Mouse (Mus musculus) cortical plate, adult 2 months (tissue): Measurements from ENCODE around the gene Sgk2. TPM values are rescaled to one million over a fixed set of nuclear protein-coding genes. Genes with fewer than 3 reads are reported as not detected.

Source experiments
- H3K27ac ChIP-seq: fragments of 200-500 bp; 2 replicates; pipeline ENCODE4 v1.5.1; 2012; ENCODE audit warnings: low read length, control low read depth, inconsistent platforms; ENCODE audit not compliant: insufficient read depth
- H3K4me1 ChIP-seq: fragments of 200-500 bp; 2 replicates; pipeline ENCODE4 v1.6.1; 2011; ENCODE audit warnings: low read length; ENCODE audit not compliant: control insufficient read depth, insufficient read depth
- H3K4me3 ChIP-seq: fragments of 200-500 bp; 2 replicates; pipeline ENCODE4 v1.5.1; 2011; ENCODE audit warnings: mild to moderate bottlenecking, low read length, control low read depth; ENCODE audit not compliant: insufficient read depth
- CTCF ChIP-seq: fragments of 200-500 bp; IDR thresholded peaks from 2 replicates; pipeline ENCODE4 v1.5.1; 2011; ENCODE audit warnings: mild to moderate bottlenecking, control low read depth, low read length; ENCODE audit not compliant: insufficient read depth; ENCODE audit errors: extremely low read depth
- POLR2A ChIP-seq: fragments of 200-500 bp; IDR thresholded peaks from 2 replicates; pipeline ENCODE4 v1.6.1; 2011; ENCODE audit warnings: mild to moderate bottlenecking, low read length, control low read depth; ENCODE audit not compliant: insufficient read depth; ENCODE audit errors: extremely low read depth
- polyA plus RNA-seq: library from polyadenylated mRNA; depleted of rRNA; stranded (reverse); fragments of >200 nt; gene quantifications from 2 replicates; pipeline ENCODE4 v1.2.3, GENCODE M21; 2012

Gene Sgk2
- polyA plus RNA-seq, 1 experiment: 2.8 TPM

DNA sequence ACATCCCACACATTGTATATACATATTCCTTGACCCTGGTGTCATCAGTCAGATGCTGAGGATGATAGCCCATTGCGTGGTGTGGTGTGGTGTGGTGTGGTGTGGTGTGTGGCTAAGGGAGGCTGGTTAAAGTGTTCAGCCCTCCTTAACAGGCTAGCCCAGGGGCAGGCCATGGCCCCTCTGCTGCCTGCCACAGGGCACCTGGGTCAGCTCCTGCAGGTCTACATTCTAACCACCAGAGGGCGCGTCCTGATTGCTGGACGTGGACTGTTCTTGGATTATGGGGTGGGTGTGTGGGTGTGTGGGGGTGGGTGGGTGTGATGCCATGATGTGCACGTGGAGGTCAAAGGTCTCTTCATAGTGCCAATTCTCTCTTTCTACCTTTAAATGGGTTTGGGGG is 18.8 kb upstream of the Sgk2 start:
- Histone ChIP-seq H3K4me3 (no peak overlapping the region), H3K4me1 (no peaks in the 10 kb centered on the region), H3K27ac (no peak overlapping the region)
- TF ChIP-seq POLR2A (no peak), CTCF (peak; percentile 65)

DNA sequence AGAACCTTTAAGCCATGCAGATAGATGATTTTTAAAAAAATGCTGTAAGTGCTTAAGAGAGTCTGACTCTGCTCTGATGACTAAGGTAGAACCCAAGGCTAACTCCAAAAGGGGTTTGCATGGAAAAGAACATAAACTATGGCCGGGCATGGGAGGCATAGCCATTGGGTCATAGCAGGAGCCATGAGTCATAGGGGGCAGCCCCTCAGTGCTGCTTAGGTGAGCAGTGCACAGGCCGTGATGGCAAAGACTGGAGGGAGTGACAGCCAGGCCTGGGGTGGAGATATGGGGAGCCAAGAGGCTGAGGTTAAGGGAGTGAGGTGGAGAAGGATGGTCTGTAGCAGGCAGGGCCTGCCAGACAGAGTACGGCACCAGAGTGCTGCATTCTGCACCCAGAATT is 18.0 kb upstream of the Sgk2 start:
- Histone ChIP-seq H3K4me3 (no peak overlapping the region), H3K27ac (no peak overlapping the region), H3K4me1 (no peaks in the 10 kb centered on the region)
- TF ChIP-seq CTCF: no peak
- TF ChIP-seq POLR2A: no peak

DNA sequence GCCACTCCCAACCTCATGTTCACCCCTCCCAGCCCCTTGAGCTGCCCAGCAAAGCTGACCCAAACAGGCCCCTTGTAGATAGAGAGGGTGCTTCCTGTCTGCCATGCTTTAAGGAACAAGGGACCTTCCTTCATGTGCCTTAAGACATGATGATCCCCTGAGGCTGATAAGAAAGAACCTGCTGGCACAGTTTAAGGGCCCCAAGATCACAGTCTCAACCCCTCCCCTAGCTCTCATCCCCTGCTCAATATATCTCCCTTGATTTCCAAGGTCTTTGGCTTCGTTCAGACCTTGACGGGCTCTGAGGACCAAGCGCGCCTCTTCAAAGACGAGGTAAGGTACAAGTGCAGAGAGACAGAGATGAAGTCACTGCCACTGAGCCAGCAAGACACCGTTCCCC is 16.2 kb upstream of the Sgk2 start:
- Histone ChIP-seq H3K4me1 (no peaks in the 10 kb centered on the region), H3K4me3 (no peak overlapping the region), H3K27ac (no peak overlapping the region)
- TF ChIP-seq CTCF (no peak), POLR2A (no peak)

DNA sequence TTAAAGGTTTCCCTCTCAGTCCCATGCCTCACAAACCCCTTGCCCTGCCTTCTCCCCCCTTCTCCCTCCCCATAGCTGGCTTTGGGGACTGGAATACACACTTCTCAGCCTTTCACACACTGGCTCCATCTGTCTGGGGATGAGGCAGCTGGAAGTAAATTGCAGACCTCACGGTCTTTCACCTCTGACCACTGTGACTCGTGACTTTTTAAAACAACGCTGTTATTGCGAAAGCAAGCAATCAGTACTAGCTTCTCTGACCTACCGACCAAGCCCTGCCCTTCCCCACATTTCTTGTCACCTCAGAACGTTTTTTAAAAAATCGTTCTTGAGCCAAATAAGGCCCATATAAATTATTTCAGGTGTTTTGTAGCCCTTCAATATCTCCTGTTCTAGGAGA is 14.4 kb upstream of the Sgk2 start:
- Histone ChIP-seq H3K27ac (no peak overlapping the region), H3K4me1 (no peaks in the 10 kb centered on the region), H3K4me3 (no peak overlapping the region)
- no peak for TF ChIP-seq CTCF
- no peak for TF ChIP-seq POLR2A

DNA sequence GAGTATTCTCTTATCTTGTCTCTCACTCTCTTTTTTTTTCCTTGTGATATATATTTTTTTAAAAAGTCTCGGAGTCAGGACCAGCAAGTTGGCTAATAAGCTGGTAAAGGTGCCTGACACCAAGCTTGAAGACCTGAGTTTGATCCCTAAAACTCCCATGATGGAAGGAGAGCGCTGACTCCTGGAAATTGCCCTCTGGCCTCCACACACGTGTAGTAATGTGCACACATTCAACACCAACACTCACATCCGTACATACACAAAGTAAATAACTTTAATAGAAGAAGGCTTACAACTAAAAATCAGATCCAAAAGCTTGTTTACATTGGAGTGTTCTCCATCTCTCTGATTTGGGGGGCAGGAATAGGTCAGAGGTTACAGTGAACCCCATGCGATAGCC is 13.9 kb upstream of the Sgk2 start:
- Histone ChIP-seq H3K4me1 (no peaks in the 10 kb centered on the region), H3K27ac (no peak overlapping the region), H3K4me3 (no peak overlapping the region)
- TF ChIP-seq CTCF (no peak), POLR2A (no peak)

DNA sequence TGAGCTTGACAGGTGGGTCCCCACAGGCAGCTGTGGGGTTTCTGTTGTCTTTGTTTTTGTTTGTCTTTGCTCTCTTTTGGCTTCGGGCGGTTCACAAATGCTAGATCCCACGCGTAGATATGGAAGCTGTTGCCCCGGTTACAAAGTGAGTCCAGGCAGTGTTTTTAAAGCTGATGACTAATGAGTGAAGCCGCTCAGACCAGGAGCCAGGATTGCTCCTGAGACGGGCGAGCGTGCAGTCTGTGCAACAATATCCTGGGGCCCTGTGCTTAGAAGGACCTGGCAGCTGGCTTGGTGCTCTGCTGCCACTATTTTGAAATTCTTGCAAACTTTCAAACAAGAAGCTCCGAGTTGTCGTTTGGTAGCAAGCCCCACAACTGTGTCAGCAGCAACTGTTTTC is 13.5 kb upstream of the Sgk2 start:
- Histone ChIP-seq H3K4me3 (no peak overlapping the region), H3K4me1 (no peaks in the 10 kb centered on the region), H3K27ac (no peak overlapping the region)
- TF ChIP-seq POLR2A: no peak
- no peak for TF ChIP-seq CTCF

DNA sequence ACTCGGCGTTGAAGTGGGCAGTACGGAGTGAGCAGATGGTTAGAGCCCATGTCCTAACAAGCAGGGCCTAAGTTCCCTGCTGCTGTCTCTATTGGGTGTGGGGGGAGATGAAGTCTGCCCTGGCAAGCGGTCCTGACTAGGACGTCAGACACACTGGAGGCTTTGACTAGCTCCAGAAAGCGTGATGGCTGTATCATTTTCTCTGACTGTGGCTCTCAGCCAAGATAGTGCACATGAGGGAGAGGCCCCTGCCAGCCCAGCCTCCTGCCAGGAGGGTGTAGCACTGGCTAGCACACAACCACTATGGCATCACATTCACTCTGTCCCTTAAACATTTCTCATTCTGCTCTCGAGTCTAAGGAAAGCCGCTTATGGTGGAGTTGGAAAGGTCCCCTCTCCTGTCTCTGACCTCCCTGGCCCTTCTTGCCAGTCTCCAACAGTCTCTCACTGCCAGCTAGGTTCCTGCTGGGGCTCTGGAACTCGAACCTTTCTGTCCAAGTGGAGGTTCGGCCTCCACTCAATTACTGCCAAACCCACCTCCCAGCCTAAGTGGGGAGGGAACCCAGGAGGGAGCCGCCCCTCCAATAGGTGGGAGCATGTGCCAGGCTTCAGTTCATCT is 11.9 kb upstream of the Sgk2 start:
- Histone ChIP-seq H3K27ac (0 out of 2 replicates have a peak overlapping the region, but pooled peaks have one; percentile 10), H3K4me3 (no peak overlapping the region), H3K4me1 (no peaks in the 10 kb centered on the region)
- TF ChIP-seq POLR2A: no peak
- TF ChIP-seq CTCF: no peak

DNA sequence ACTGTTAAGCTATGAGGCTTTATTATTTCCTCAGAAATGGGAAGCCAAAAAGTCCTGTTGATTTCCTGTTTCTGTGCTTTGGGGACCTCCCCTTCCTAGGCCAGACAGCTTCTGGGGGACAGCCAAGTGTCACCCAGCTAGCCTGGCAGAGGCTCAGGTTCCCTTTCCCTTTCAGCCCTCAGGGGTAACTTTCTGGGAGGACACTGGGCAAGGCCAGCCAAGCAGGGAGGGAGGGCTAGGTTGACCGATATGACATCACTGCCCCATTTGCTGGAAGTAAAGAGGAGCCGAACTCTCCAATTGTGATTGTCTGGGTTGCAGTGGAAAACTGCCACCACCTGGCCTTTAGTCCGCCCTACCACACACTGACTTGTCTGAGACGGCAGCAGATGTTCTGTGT is 11.1 kb upstream of the Sgk2 start:
- Histone ChIP-seq H3K27ac (no peak overlapping the region), H3K4me3 (no peak overlapping the region), H3K4me1 (no peaks in the 10 kb centered on the region)
- TF ChIP-seq POLR2A (no peak), CTCF (no peak)

DNA sequence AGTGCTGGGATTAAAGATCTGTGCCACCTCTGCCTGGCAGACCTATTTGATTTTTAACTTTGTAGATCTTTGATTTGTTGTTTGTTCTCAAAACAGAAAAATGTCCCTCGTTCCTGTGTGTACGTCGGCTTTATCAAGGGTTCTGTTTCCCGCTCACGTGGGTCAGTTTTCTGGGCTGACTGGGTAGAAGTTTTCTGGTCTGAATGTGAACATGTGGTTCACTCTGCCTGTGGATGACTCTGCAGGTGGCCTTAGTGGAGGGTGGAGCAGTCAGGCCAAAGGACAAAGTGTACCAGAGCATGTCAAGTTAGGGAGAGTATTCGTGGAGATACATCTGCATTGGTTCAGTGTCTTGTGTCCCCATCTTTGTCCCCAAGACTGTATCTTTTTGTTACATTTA is 2.7 kb upstream of the Sgk2 start:
- no peak for TF ChIP-seq CTCF
- TF ChIP-seq POLR2A: no peak
- Histone ChIP-seq H3K4me1 (no peaks in the 10 kb centered on the region), H3K4me3 (no peak overlapping the region), H3K27ac (no peak overlapping the region)

DNA sequence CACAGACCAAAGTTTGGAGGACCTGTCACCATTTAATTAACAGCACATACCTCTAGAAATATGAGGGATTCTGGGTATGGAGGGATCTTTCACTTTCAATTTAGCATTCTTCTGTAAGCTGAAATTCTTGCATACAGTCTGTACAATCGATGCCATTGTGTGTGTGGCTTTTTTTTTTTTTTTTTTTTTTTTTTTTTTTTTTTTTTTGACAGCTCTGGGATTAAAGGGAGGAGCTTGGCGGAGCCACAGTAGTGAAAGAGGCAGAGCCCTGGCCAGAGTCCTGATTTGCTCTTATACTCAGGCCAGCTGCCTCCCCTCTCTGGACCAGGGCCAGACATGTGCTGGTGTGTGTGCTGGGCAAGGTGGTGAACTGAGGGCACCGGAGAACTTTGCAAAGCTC is 1.2 kb upstream of the Sgk2 start:
- TF ChIP-seq CTCF (no peak), POLR2A (no peak)
- no peaks in the 10 kb centered on the region for H3K4me1 ChIP-seq
- H3K4me3 ChIP-seq: no peak overlapping the region
- no peak overlapping the region for H3K27ac ChIP-seq
